Mouse (Mus musculus) heart, adult 2 months (tissue): ENCODE data around the gene Cul4b. TPM values are rescaled to one million over a fixed set of nuclear protein-coding genes. Genes with fewer than 3 reads are reported as not detected.

ENCODE experiments used
- DNase-seq, 2 experiments: peaks; one replicate each; pipeline ENCODE4 v3.0.0; 2021
- H3K27ac ChIP-seq: fragments of 200-600 bp; 2 replicates; pipeline ENCODE4 v1.8.1; 2022
- H3K27me3 ChIP-seq: fragments of 200-500 bp; 2 replicates; pipeline ENCODE4 v1.6.1; 2012; ENCODE audit warnings: mild to moderate bottlenecking, low read length, inconsistent platforms, mixed read lengths; ENCODE audit not compliant: control insufficient read depth, insufficient read depth
- H3K36me3 ChIP-seq: fragments of 200-500 bp; 2 replicates; pipeline ENCODE4 v1.6.1; 2012; ENCODE audit warnings: low read length, inconsistent platforms; ENCODE audit not compliant: control insufficient read depth, insufficient read depth
- H3K4me1 ChIP-seq: fragments of 200-500 bp; 2 replicates; pipeline ENCODE4 v1.6.1; 2011; ENCODE audit warnings: low read length; ENCODE audit not compliant: control insufficient read depth, insufficient read depth
- H3K4me3 ChIP-seq: fragments of 200-600 bp; 2 replicates; pipeline ENCODE4 v1.8.1; 2022
- H3K79me2 ChIP-seq: fragments of 200-500 bp; replicated peaks from 2 replicates; pipeline ENCODE4 v1.6.1; 2012; ENCODE audit warnings: mild to moderate bottlenecking, inconsistent platforms, low read length, moderate library complexity, mixed read lengths; ENCODE audit not compliant: control insufficient read depth, insufficient read depth
- H3K9ac ChIP-seq: fragments of 200-500 bp; 2 replicates; pipeline ENCODE4 v1.6.1; 2012; ENCODE audit warnings: low read depth, mild to moderate bottlenecking, control low read depth, inconsistent platforms, low read length, mixed read lengths
- CTCF ChIP-seq: fragments of 200-600 bp; IDR thresholded peaks from 2 replicates; pipeline ENCODE4 v1.8.1; 2022; ENCODE audit warnings: antibody characterized with exemption, mild to moderate bottlenecking, moderate library complexity
- EP300 ChIP-seq: fragments of 200-500 bp; IDR thresholded peaks from 2 replicates; pipeline ENCODE4 v1.6.1; 2011; ENCODE audit warnings: low read depth, low read length, control low read depth; ENCODE audit not compliant: insufficient read depth
- POLR2A ChIP-seq: fragments of 200-500 bp; IDR thresholded peaks from 2 replicates; pipeline ENCODE4 v1.6.1; 2011; ENCODE audit warnings: mild to moderate bottlenecking, low read depth, low read length, control low read depth; ENCODE audit not compliant: insufficient read depth
- WGBS: fragments of 180-500 bp; shearing (Covaris S2); methylation state at CpG from one replicate; pipeline ENCODE4 v1.1.7; 2018; 5-methylcytosine and 5-hydroxymethylcytosine counted together
- intact Hi-C: fragments of 180-260 bp; cut with DNase I; formaldehyde crosslinking; loops from one replicate; pipeline ENCODE4 v1.15.1; 2025
- long read RNA-seq: library from polyadenylated mRNA; stranded (forward); transcript quantifications from one replicate; pipeline ENCODE4 v2.0.0, GENCODE M21; 2021
- polyA plus RNA-seq: library from polyadenylated mRNA; depleted of rRNA; stranded (reverse); fragments of >200 nt; gene quantifications from 2 replicates; pipeline ENCODE4 v1.2.3, GENCODE M21; 2012; rRNA removed
- total RNA-seq, 2 experiments: library from RNA; stranded (reverse); gene quantifications; 2 replicates each; pipeline ENCODE4 v1.2.3; 2021

Cul4b gene
- total RNA-seq (10 to 100 TPM; 11.0 to 12.8 TPM), polyA plus RNA-seq (3.1 and 4.7 TPM in 2 replicates)
- long read RNA-seq, transcript Cul4b-201 (20 exons, 3,354 nt): major isoform, 7 of 18 reads
- long read RNA-seq, partial matches to known transcripts: 5 of 18 reads
- long read RNA-seq, other reads (novel, unspliced or antisense): 3 of 18 reads

GRCm38 (mm10) chrX:38576078-38576477 lies at the start of gene Cul4b:
TSS of gene Cul4b (minus strand) at chrX:38576196.
- peak; percentile 28 to 37 for DNase-seq
- H3K4me1 ChIP-seq: no peaks in the 10 kb centered on the region
- H3K9ac ChIP-seq: no peak within 1 kb of the TSS
- intact Hi-C loops: no loop called here
- WGBS: 63% methylated on average over 15 of the region's 15 CpGs
- no peak within 1 kb of the TSS for H3K4me3 ChIP-seq
- no peak for TF ChIP-seq EP300
- peak; percentile 67 for TF ChIP-seq POLR2A
- H3K27ac ChIP-seq: no peak within 1 kb of the TSS
- H3K27me3 ChIP-seq: no peaks in the 10 kb centered on the region
- H3K79me2 ChIP-seq: no peaks in the 10 kb centered on the region
- no peaks in the 10 kb centered on the region for H3K36me3 ChIP-seq

- WGBS: 16% methylated on average over 3 of the region's 3 CpGs
- no peaks in the 10 kb centered on the region for H3K79me2 ChIP-seq
- H3K36me3 ChIP-seq: no peaks in the 10 kb centered on the region
- H3K27ac ChIP-seq: peak overlapping the region; percentile 69
- intact Hi-C loops: loop anchor here (1.0 to 10.0 kb wide), 4 partner anchors 34 to 146 kb away; partner anchors contain the start of genes C1galt1c1 and Lamp2
- TF ChIP-seq POLR2A (no peak), EP300 (no peak), CTCF (no peak)
- peak overlapping the region; percentile 68 for H3K9ac ChIP-seq
- no peaks in the 10 kb centered on the region for H3K4me1 ChIP-seq
- DNase-seq: peak in 1 of 2 experiments; percentile 22
- peak overlapping the region; percentile 61 for H3K4me3 ChIP-seq
- no peaks in the 10 kb centered on the region for H3K27me3 ChIP-seq
Measured at GRCm38 (mm10) chrX:38600995-38601369, 25.0 kb upstream of the Cul4b start.

GRCm38 (mm10) chrX:38600177-38600994 lies 24.4 kb upstream of the Cul4b start, which contains the start of gene Mcts1:
TSS of gene Mcts1 (plus strand) at chrX:38600578.
- DNase-seq: peak; percentile 67 to 83
- H3K27ac ChIP-seq: peak within 1 kb of the TSS; percentile 69
- no peak for TF ChIP-seq EP300
- TF ChIP-seq CTCF: no peak
- peak; percentile 66 for TF ChIP-seq POLR2A
- no peaks in the 10 kb centered on the region for H3K27me3 ChIP-seq
- no peaks in the 10 kb centered on the region for H3K36me3 ChIP-seq
- no peaks in the 10 kb centered on the region for H3K4me1 ChIP-seq
- H3K9ac ChIP-seq: peak within 1 kb of the TSS; percentile 68
- 20% methylated on average over 26 of the region's 26 CpGs for WGBS
- no peaks in the 10 kb centered on the region for H3K79me2 ChIP-seq
- H3K4me3 ChIP-seq: peak within 1 kb of the TSS; percentile 61
- intact Hi-C loops: loop anchor here (1.0 to 10.0 kb wide), 4 partner anchors 35 to 146 kb away; partner anchors contain the start of genes C1galt1c1 and Lamp2

GRCm38 (mm10) chrX:38593180-38593889 lies 17.3 kb upstream of the Cul4b start:
- no peaks in the 10 kb centered on the region for H3K36me3 ChIP-seq
- H3K4me3 ChIP-seq: no peak overlapping the region
- WGBS: 45% methylated on average over 5 of the region's 5 CpGs
- DNase-seq: no peak
- H3K4me1 ChIP-seq: no peaks in the 10 kb centered on the region; the same call in 1 of the 2 replicates
- no peak overlapping the region for H3K9ac ChIP-seq
- no peak overlapping the region for H3K27ac ChIP-seq
- H3K27me3 ChIP-seq: no peaks in the 10 kb centered on the region
- TF ChIP-seq CTCF: no peak
- no peak for TF ChIP-seq POLR2A
- no peak for TF ChIP-seq EP300
- intact Hi-C loops: no loop called here
- no peaks in the 10 kb centered on the region for H3K79me2 ChIP-seq

DNA sequence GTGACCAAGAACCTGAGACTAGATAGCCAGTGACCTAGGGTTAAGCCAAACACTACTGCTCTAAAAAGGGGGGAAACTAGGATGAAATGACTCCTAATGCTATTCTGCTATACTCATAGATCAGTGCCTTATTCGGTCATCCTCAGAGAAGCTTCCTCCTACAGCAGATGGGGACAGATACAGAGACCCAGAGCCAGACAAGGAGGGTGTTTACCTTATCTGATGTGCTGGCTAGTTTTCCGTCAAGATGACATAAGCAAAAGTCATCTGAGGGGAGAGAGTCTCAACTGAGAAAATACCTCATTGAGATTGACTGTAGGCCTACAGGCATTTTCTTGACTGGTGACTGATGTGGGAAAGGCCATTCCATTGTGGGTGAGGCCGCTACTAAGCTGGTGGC lies 15.8 kb upstream of the Cul4b start:
- Histone ChIP-seq H3K9ac (no peak overlapping the region), H3K79me2 (no peaks in the 10 kb centered on the region), H3K4me3 (no peak overlapping the region), H3K27me3 (no peaks in the 10 kb centered on the region), H3K4me1 (no peaks in the 10 kb centered on the region; the same call in 1 of the 2 replicates), H3K36me3 (no peaks in the 10 kb centered on the region), H3K27ac (no peak overlapping the region)
- no peak for TF ChIP-seq POLR2A
- no peak for DNase-seq
- intact Hi-C loops: no loop called here
- 79% methylated on average over 3 of the region's 3 CpGs for WGBS

- Histone ChIP-seq H3K27ac (no peak overlapping the region), H3K9ac (no peak overlapping the region), H3K36me3 (no peaks in the 10 kb centered on the region), H3K4me1 (no peaks in the 10 kb centered on the region; the same call in 1 of the 2 replicates), H3K27me3 (no peaks in the 10 kb centered on the region), H3K79me2 (no peaks in the 10 kb centered on the region), H3K4me3 (no peak overlapping the region)
- TF ChIP-seq EP300 (no peak), POLR2A (no peak), CTCF (no peak)
- no peak for DNase-seq
- intact Hi-C loops: no loop called here
- 45% methylated on average over 4 of the region's 4 CpGs for WGBS
Measured at GRCm38 (mm10) chrX:38589827-38590226, 13.8 kb upstream of the Cul4b start.
